Mouse (Mus musculus): ENCODE data around the gene Dnmbp.

GRCm38 (mm10) chr19:43977799-43978198 is 37.8 kb upstream of the Dnmbp start:
- TF ChIP-seq GATA1 (IDR thresholded peaks at IDR 0.05; ENCODE audit: borderline replicate concordance, low read length) (no peak), FLI1 (IDR thresholded peaks at IDR 0.05; ENCODE audit: low read length) (no peak)

Data from megakaryocyte, embryonic 14.5 days (primary cell).